Mouse (Mus musculus): ENCODE measurements around the gene Col4a2. TPM values are rescaled to one million over a fixed set of nuclear protein-coding genes. Genes with fewer than 3 reads are reported as not detected.

The Col4a2 gene
- polyA plus RNA-seq, 1 experiment from 2014 or later, result 26.5 TPM

GRCm38 (mm10) chr8:11382059-11382810 is 69.6 kb downstream of the Col4a2 start:
- Histone ChIP-seq H3K9me3 (ENCODE audit: control insufficient read depth, low read length) (no peaks in the 10 kb centered on the region), H3K27me3 (ENCODE audit: control insufficient read depth, insufficient read depth, low read length) (no peaks in the 10 kb centered on the region), H3K4me3 (ENCODE audit: low read depth, low read length) (no peak overlapping the region), H3K36me3 (ENCODE audit: control insufficient read depth, insufficient read depth, low read length) (no peaks in the 10 kb centered on the region), H3K9ac (ENCODE audit: low read length) (no peak overlapping the region), H3K27ac (replicated peaks; ENCODE audit: low read depth, low read length) (no peak overlapping the region), H3K4me2 (ENCODE audit: low read depth, severe bottlenecking) (no peak overlapping the region), H3K4me1 (ENCODE audit: control insufficient read depth, insufficient read depth, low read length) (no peaks in the 10 kb centered on the region)
- 66% methylated on average over 19 of the region's 19 CpGs for WGBS
- no peak for DNase-seq (ENCODE audit: low spot score)
- no peak for ATAC-seq (ENCODE audit: insufficient number of reproducible peaks, low FRiP score, low TSS enrichment, low read depth)

- Histone ChIP-seq H3K36me3 (ENCODE audit: control insufficient read depth, insufficient read depth, low read length) (no peaks in the 10 kb centered on the region), H3K27ac (replicated peaks; ENCODE audit: low read depth, low read length) (no peak overlapping the region), H3K4me1 (ENCODE audit: control insufficient read depth, insufficient read depth, low read length) (no peaks in the 10 kb centered on the region), H3K4me3 (ENCODE audit: low read depth, low read length) (no peak overlapping the region), H3K4me2 (ENCODE audit: low read depth, severe bottlenecking) (no peak overlapping the region), H3K9me3 (ENCODE audit: control insufficient read depth, low read length) (no peaks in the 10 kb centered on the region), H3K9ac (ENCODE audit: low read length) (no peak overlapping the region), H3K27me3 (ENCODE audit: control insufficient read depth, insufficient read depth, low read length) (no peaks in the 10 kb centered on the region)
- WGBS, result 76% methylated on average over 3 of the region's 3 CpGs
- ATAC-seq (ENCODE audit: insufficient number of reproducible peaks, low FRiP score, low TSS enrichment, low read depth) (no peak), DNase-seq (ENCODE audit: low spot score) (no peak)
Measured at GRCm38 (mm10) chr8:11382933-11383332, 70.3 kb downstream of the Col4a2 start.

GRCm38 (mm10) chr8:11383379-11383778 is 70.8 kb downstream of the Col4a2 start:
- Histone ChIP-seq H3K9ac (ENCODE audit: low read length) (no peak overlapping the region), H3K4me1 (ENCODE audit: control insufficient read depth, insufficient read depth, low read length) (no peaks in the 10 kb centered on the region), H3K9me3 (ENCODE audit: control insufficient read depth, low read length) (no peaks in the 10 kb centered on the region), H3K27me3 (ENCODE audit: control insufficient read depth, insufficient read depth, low read length) (no peaks in the 10 kb centered on the region), H3K4me2 (ENCODE audit: low read depth, severe bottlenecking) (no peak overlapping the region), H3K4me3 (ENCODE audit: low read depth, low read length) (no peak overlapping the region), H3K36me3 (ENCODE audit: control insufficient read depth, insufficient read depth, low read length) (no peaks in the 10 kb centered on the region), H3K27ac (replicated peaks; ENCODE audit: low read depth, low read length) (no peak overlapping the region)
- no peak for ATAC-seq (ENCODE audit: insufficient number of reproducible peaks, low FRiP score, low TSS enrichment, low read depth)
- no peak for DNase-seq (ENCODE audit: low spot score)
- 81% methylated on average over 3 of the region's 3 CpGs for WGBS

- Histone ChIP-seq H3K4me1 (ENCODE audit: control insufficient read depth, insufficient read depth, low read length) (no peaks in the 10 kb centered on the region), H3K27ac (replicated peaks; ENCODE audit: low read depth, low read length) (no peak overlapping the region)
- 87% methylated on average over 4 of the region's 4 CpGs for WGBS
Measured at GRCm38 (mm10) chr8:11384841-11385240, 72.2 kb downstream of the Col4a2 start.

GRCm38 (mm10) chr8:11385272-11385905 is 72.8 kb downstream of the Col4a2 start:
- H3K27ac ChIP-seq (replicated peaks; ENCODE audit: low read depth, low read length), result no peak overlapping the region
- H3K4me3 ChIP-seq (ENCODE audit: low read depth, low read length), result no peak overlapping the region
- H3K9me3 ChIP-seq (ENCODE audit: control insufficient read depth, low read length), result no peaks in the 10 kb centered on the region
- no peak overlapping the region for H3K9ac ChIP-seq (ENCODE audit: low read length)
- no peaks in the 10 kb centered on the region for H3K27me3 ChIP-seq (ENCODE audit: control insufficient read depth, insufficient read depth, low read length)
- no peaks in the 10 kb centered on the region for H3K36me3 ChIP-seq (ENCODE audit: control insufficient read depth, insufficient read depth, low read length)
- no peak overlapping the region for H3K4me2 ChIP-seq (ENCODE audit: low read depth, severe bottlenecking)
- WGBS, result 80% methylated on average over 9 of the region's 9 CpGs
- H3K4me1 ChIP-seq (ENCODE audit: control insufficient read depth, insufficient read depth, low read length), result no peaks in the 10 kb centered on the region
- no peak for DNase-seq (ENCODE audit: low spot score)
- no peak for ATAC-seq (ENCODE audit: insufficient number of reproducible peaks, low FRiP score, low TSS enrichment, low read depth)

More at GRCm38 (mm10) chr8:11384841-11385240, 72.2 kb downstream of the Col4a2 start:
- ATAC-seq (ENCODE audit: insufficient number of reproducible peaks, low FRiP score, low TSS enrichment, low read depth) (no peak), DNase-seq (ENCODE audit: low spot score) (no peak)
- H3K36me3 ChIP-seq (ENCODE audit: control insufficient read depth, insufficient read depth, low read length), result no peaks in the 10 kb centered on the region
- no peaks in the 10 kb centered on the region for H3K9me3 ChIP-seq (ENCODE audit: control insufficient read depth, low read length)
- H3K4me3 ChIP-seq (ENCODE audit: low read depth, low read length), result no peak overlapping the region
- H3K9ac ChIP-seq (ENCODE audit: low read length), result no peak overlapping the region
- H3K27me3 ChIP-seq (ENCODE audit: control insufficient read depth, insufficient read depth, low read length), result no peaks in the 10 kb centered on the region
- no peak overlapping the region for H3K4me2 ChIP-seq (ENCODE audit: low read depth, severe bottlenecking)

- no peaks in the 10 kb centered on the region for H3K36me3 ChIP-seq (ENCODE audit: control insufficient read depth, insufficient read depth, low read length)
- no peak overlapping the region for H3K4me3 ChIP-seq (ENCODE audit: low read depth, low read length)
- H3K9me3 ChIP-seq (ENCODE audit: control insufficient read depth, low read length), result no peaks in the 10 kb centered on the region
- no peak overlapping the region for H3K4me2 ChIP-seq (ENCODE audit: low read depth, severe bottlenecking)
- H3K4me1 ChIP-seq (ENCODE audit: control insufficient read depth, insufficient read depth, low read length), result no peaks in the 10 kb centered on the region
- ATAC-seq (ENCODE audit: insufficient number of reproducible peaks, low FRiP score, low TSS enrichment, low read depth) (no peak), DNase-seq (ENCODE audit: low spot score) (no peak)
- WGBS, result 97% methylated on average over 4 of the region's 4 CpGs
- H3K27ac ChIP-seq (replicated peaks; ENCODE audit: low read depth, low read length), result no peak overlapping the region
- no peaks in the 10 kb centered on the region for H3K27me3 ChIP-seq (ENCODE audit: control insufficient read depth, insufficient read depth, low read length)
- H3K9ac ChIP-seq (ENCODE audit: low read length), result no peak overlapping the region
Measured at GRCm38 (mm10) chr8:11387282-11387681, 74.7 kb downstream of the Col4a2 start.

- peaks cover 2% of the 10 kb centered on the region; the same call in 1 of the 2 replicates for H3K4me1 ChIP-seq (ENCODE audit: control insufficient read depth, insufficient read depth, low read length)
Measured at GRCm38 (mm10) chr8:11389275-11390050, 76.9 kb downstream of the Col4a2 start.

GRCm38 (mm10) chr8:11392739-11393138 is 80.1 kb downstream of the Col4a2 start:
- Histone ChIP-seq H3K27me3 (ENCODE audit: control insufficient read depth, insufficient read depth, low read length) (no peaks in the 10 kb centered on the region), H3K36me3 (ENCODE audit: control insufficient read depth, insufficient read depth, low read length) (no peaks in the 10 kb centered on the region), H3K27ac (replicated peaks; ENCODE audit: low read depth, low read length) (no peak overlapping the region), H3K9me3 (ENCODE audit: control insufficient read depth, low read length) (no peaks in the 10 kb centered on the region), H3K9ac (ENCODE audit: low read length) (no peak overlapping the region), H3K4me2 (ENCODE audit: low read depth, severe bottlenecking) (no peak overlapping the region), H3K4me1 (ENCODE audit: control insufficient read depth, insufficient read depth, low read length) (peaks cover 2% of the 10 kb centered on the region; the same call in 1 of the 2 replicates), H3K4me3 (ENCODE audit: low read depth, low read length) (no peak overlapping the region)
- 4% methylated on average over 1 of the region's 1 CpGs for WGBS
- ATAC-seq (ENCODE audit: insufficient number of reproducible peaks, low FRiP score, low TSS enrichment, low read depth) (no peak), DNase-seq (ENCODE audit: low spot score) (peak; percentile 88)

More at GRCm38 (mm10) chr8:11389275-11390050, 76.9 kb downstream of the Col4a2 start:
- Histone ChIP-seq H3K27me3 (ENCODE audit: control insufficient read depth, insufficient read depth, low read length) (no peaks in the 10 kb centered on the region), H3K27ac (replicated peaks; ENCODE audit: low read depth, low read length) (no peak overlapping the region), H3K9me3 (ENCODE audit: control insufficient read depth, low read length) (no peaks in the 10 kb centered on the region), H3K9ac (ENCODE audit: low read length) (no peak overlapping the region), H3K36me3 (ENCODE audit: control insufficient read depth, insufficient read depth, low read length) (no peaks in the 10 kb centered on the region), H3K4me3 (ENCODE audit: low read depth, low read length) (no peak overlapping the region), H3K4me2 (ENCODE audit: low read depth, severe bottlenecking) (no peak overlapping the region)
- DNase-seq (ENCODE audit: low spot score) (no peak), ATAC-seq (ENCODE audit: insufficient number of reproducible peaks, low FRiP score, low TSS enrichment, low read depth) (no peak)
- 88% methylated on average over 11 of the region's 11 CpGs for WGBS
